Mouse (Mus musculus): ENCODE measurements at regions not wholly inside any gene's neighbourhood (a gene's known extent, or its start where the extent isn't known, plus 50 kb on each side); places are given as distances from the start of the nearest gene placed in this dataset.

DNA sequence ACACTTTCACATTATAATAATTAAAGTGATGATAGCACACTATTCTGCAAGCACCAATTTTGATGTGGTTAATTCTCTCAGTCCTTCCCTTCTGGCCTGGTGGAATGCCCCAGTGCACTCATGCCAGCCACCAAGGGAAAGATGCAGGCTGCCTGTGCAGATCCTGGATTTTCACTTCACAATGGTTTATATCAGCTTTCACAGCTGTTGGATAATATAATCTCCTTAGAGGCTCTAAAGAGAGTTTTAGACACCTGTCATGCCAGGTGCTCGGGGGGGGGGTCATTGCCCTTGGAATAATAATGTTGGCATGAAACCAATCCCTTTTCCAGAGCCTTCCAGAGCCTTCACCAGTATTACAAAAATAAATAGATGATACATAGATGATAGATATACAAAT, 377.1 kb downstream of the Zbbx start:
- ATAC-seq (no peak), DNase-seq (ENCODE audit: low read depth, low spot score) (no peak)
- no peaks in the 10 kb centered on the region for H3K27me3 ChIP-seq
- POLR2A ChIA-PET = no interaction called here
- TF ChIP-seq CTCF (IDR thresholded peaks at IDR 0.05) = no peak
- CTCF ChIA-PET = no interaction called here
- in situ Hi-C loops (cut with MboI; ENCODE audit: low pct_unique_long_range_greater_than_20kb) = no loop called here

DNA sequence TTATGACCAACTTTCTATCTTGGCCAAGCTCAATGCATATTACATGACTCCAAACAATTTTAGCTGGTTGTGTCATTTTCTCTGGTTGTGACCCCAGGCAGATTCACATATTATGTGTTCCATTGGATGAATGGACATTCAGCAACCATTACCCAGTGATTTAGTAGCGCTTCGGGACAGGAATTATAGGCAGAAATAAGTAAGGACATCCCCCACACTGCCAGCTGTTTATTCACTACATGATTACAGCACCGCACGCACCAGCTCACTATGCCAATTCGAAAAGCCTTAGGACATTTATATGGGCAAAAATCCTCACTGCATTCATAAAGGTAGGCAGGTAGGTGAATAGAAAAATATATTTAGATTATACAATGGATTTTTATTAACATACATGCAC, 386.5 kb downstream of the Zbbx start:
- POLR2A ChIA-PET = no interaction called here
- TF ChIP-seq CTCF (IDR thresholded peaks at IDR 0.05) = no peak
- DNase-seq (ENCODE audit: low read depth, low spot score) (no peak), ATAC-seq (no peak)
- in situ Hi-C loops (cut with MboI; ENCODE audit: low pct_unique_long_range_greater_than_20kb) = no loop called here
- H3K27me3 ChIP-seq = no peaks in the 10 kb centered on the region
- CTCF ChIA-PET = no interaction called here

DNA sequence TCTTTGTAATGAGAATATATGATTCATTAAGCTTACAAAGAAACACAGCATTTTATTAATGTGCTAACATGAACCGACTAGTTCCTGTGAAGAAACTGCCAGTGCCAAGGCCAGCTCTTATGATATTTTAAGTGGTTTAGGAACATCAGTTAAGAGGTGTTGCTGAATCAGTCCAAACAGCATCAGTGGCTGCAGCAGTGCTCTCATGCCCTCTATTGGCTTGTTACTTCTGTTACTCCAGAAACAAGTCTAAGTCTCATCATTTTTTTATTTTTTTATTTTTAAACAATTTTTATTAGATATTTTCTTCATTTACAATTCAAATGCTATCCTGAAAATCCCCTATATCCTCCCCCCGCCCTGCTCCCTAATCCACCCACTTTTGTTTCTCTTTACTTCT, 422.7 kb downstream of the Zbbx start:
- no peak for ATAC-seq
- in situ Hi-C loops (cut with MboI; ENCODE audit: low pct_unique_long_range_greater_than_20kb) = no loop called here
- no peaks in the 10 kb centered on the region for H3K27me3 ChIP-seq
- POLR2A ChIA-PET = no interaction called here
- TF ChIP-seq CTCF (IDR thresholded peaks at IDR 0.05) = peak; percentile 5
- DNase-seq (ENCODE audit: low read depth, low spot score) = no peak
- CTCF ChIA-PET = no interaction called here

DNA sequence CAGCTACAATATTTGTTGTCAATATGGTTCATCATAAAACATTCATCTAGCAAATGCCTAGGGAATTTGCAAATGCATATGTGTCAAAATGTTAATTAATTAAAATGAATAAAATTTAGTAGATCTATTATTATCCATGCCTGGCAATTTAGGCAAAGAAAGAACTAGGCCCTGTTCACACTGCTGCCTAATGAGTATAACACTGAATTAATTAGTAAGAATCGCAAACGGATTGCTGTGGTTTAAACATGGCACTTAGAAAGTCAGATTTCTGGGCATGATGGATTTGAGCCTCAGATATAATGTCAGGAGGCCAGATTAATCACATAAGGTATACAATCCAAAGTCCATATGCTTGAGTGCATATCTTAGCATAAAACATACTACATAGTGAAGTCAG, 425.1 kb downstream of the Zbbx start:
- no peak for DNase-seq (ENCODE audit: low read depth, low spot score)
- no peak for ATAC-seq
- ChIA-PET POLR2A (no interaction called here), CTCF (interaction anchor here (1.2 kb wide), 1 partner anchor 11 kb away, joined by 4 read pairs; no protein-coding TSS in a partner anchor)
- no peaks in the 10 kb centered on the region for H3K27me3 ChIP-seq
- in situ Hi-C loops (cut with MboI; ENCODE audit: low pct_unique_long_range_greater_than_20kb) = no loop called here
- TF ChIP-seq CTCF (IDR thresholded peaks at IDR 0.05) = no peak
